In the genomic region with DNA sequence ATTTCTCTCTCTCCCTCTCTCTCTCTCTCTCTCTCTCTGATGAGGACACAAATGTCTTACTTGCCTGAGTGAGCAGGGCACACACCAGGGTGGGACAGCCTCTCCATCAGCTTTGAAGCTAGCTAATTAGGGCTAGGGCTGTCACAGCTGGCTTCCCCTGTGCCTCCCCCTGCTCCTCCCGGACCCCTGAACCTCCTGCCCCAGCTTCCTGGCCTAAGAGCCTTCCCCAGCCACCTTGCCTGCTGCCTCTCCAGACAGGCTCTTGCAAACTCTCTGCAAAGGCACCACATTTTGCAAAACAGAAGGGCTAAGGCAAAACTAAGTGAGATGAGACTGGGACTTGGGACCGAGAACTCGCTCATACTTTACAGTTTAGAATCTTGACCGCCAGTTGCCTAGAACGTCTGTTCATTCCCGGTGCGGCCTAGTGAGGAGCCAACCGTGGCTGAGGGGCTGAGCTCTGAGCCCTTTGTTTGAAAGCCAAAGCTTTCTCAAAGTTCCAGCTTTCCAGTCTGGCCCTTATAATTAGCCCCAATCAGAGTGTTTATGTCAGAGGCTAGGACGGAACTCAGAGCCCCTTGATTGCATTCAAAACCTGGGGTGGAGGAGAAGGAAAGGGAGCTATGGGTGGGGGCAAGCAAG, we compare ENCODE assay signal across 13 mouse cellular contexts. TPM values are rescaled to one million over a fixed set of nuclear protein-coding genes. Genes with fewer than 3 reads are reported as not detected.
DNase-seq lines count a peak whose midpoint lies in the region; ATAC-seq lines count a peak whose summit lies in the region.
"Had no signal": no experiment of that assay in that cellular context is flagged by ENCODE, and none has a peak within 500 bp of the region (broad histone marks: within the 10 kb centered on the region; RNA-seq: fewer than 3 reads in every experiment).

No protein-coding gene starts in this region.

- H3K36me3 ChIP-seq in kidney, embryonic 15.5 days, result no peaks in the 10 kb centered on the region
- no peaks in the 10 kb centered on the region for H3K36me3 ChIP-seq in embryonic facial prominence, embryonic 15.5 days
- H3K36me3 ChIP-seq in limb, embryonic 13.5 days, result peaks cover 5% of the 10 kb centered on the region
- H3K36me3 ChIP-seq: G1E had no signal

- peak overlapping the region; percentile 28 for H3K4me2 ChIP-seq in kidney, embryonic 15.5 days
- 0 out of 2 replicates have a peak overlapping the region, but pooled peaks have one; percentile 8 for H3K4me2 ChIP-seq in embryonic facial prominence, embryonic 15.5 days (replicated peaks)
- peak overlapping the region; percentile 83 for H3K4me2 ChIP-seq in limb, embryonic 13.5 days (replicated peaks)

- H3K9ac ChIP-seq in kidney, embryonic 15.5 days, result peak overlapping the region; percentile 21; the same call in 1 of the 2 replicates
- H3K9ac ChIP-seq in embryonic facial prominence, embryonic 15.5 days, result no peak overlapping the region
- peak overlapping the region; percentile 66 for H3K9ac ChIP-seq in limb, embryonic 13.5 days

- H3K27me3 ChIP-seq in kidney, embryonic 15.5 days, result peaks cover 7% of the 10 kb centered on the region
- no peaks in the 10 kb centered on the region for H3K27me3 ChIP-seq in embryonic facial prominence, embryonic 15.5 days
- no peaks in the 10 kb centered on the region for H3K27me3 ChIP-seq in limb, embryonic 13.5 days

- WGBS in kidney, embryonic 15.5 days, result 16% methylated on average over 9 of the region's 9 CpGs
- WGBS in embryonic facial prominence, embryonic 15.5 days, result 16% methylated on average over 9 of the region's 9 CpGs
- WGBS in limb, embryonic 13.5 days, result 11% methylated on average over 9 of the region's 9 CpGs

- no peak overlapping the region for H3K4me3 ChIP-seq in kidney, embryonic 15.5 days (replicated peaks)
- H3K4me3 ChIP-seq in embryonic facial prominence, embryonic 15.5 days (replicated peaks), result no peak overlapping the region
- peak overlapping the region; percentile 7; the same call in 1 of the 2 replicates for H3K4me3 ChIP-seq in limb, embryonic 13.5 days
- H3K4me3 ChIP-seq: layer of hippocampus, adult 2 months had no signal

- H3K9me3 ChIP-seq in kidney, embryonic 15.5 days (replicated peaks), result no peaks in the 10 kb centered on the region
- H3K9me3 ChIP-seq in embryonic facial prominence, embryonic 15.5 days (replicated peaks), result no peaks in the 10 kb centered on the region
- no peaks in the 10 kb centered on the region for H3K9me3 ChIP-seq in limb, embryonic 13.5 days

- peak; percentile 77 for ATAC-seq in kidney, embryonic 15.5 days (replicated peaks; ENCODE audit: low FRiP score)
- 0 out of 2 replicates have a peak, but pooled peaks have one; percentile 48 for ATAC-seq in embryonic facial prominence, embryonic 15.5 days (ENCODE audit: insufficient number of reproducible peaks, low FRiP score, low TSS enrichment, low read depth)
- ATAC-seq in limb, embryonic 13.5 days (ENCODE audit: low FRiP score, low read depth), result no peak
- ATAC-seq in activated CD4-positive, CD25-positive, alpha-beta regulatory T cell, adult 4 months, result no peak

- no peak for DNase-seq in kidney, postnatal 14 days
- peak; percentile 63 for DNase-seq in embryo, embryonic 9.5 days (ENCODE audit: extremely low spot score)
- DNase-seq in frontal cortex, postnatal 10 days (ENCODE audit: low spot score in 2 of 2), result no peak
- DNase-seq in layer of hippocampus, adult 9-10 months (ENCODE audit: low spot score), result no peak
- DNase-seq: adrenal gland, postnatal 36 days; gastrocnemius, postnatal 10 days; lung, adult 2 months had no signal

- H3K4me1 ChIP-seq in kidney, embryonic 15.5 days, result peaks cover 61% of the 10 kb centered on the region
- peaks cover 39% of the 10 kb centered on the region for H3K4me1 ChIP-seq in embryonic facial prominence, embryonic 15.5 days
- peaks cover 44% of the 10 kb centered on the region for H3K4me1 ChIP-seq in limb, embryonic 13.5 days

- peak overlapping the region; percentile 99 for H3K27ac ChIP-seq in kidney, embryonic 15.5 days
- peak overlapping the region; percentile 99 for H3K27ac ChIP-seq in embryonic facial prominence, embryonic 15.5 days (replicated peaks)
- peak overlapping the region; percentile 100 for H3K27ac ChIP-seq in limb, embryonic 13.5 days
- H3K27ac ChIP-seq: layer of hippocampus, adult 2 months had no signal

RNA-seq across cellular contexts. Expression of gene Fzd2, which starts 6.6 kb away (rescaled TPM):
- 28.5 and 34.0 TPM in 2 replicates for polyA plus RNA-seq in kidney, embryonic 15.5 days (2015; fragmentation: Nextera tagmentation; extraction: Ambion mirVana)
- polyA plus RNA-seq in embryonic facial prominence, embryonic 15.5 days (2015; fragmentation: Nextera tagmentation; extraction: Ambion mirVana), result 45.8 and 47.6 TPM in 2 replicates
- polyA plus RNA-seq in limb, embryonic 13.5 days (2015; fragmentation: Nextera tagmentation; extraction: Ambion mirVana), result 67.7 and 71.6 TPM in 2 replicates
- polyA plus RNA-seq in activated CD4-positive, CD25-positive, alpha-beta regulatory T cell, adult 4 months (2017; shearing (Covaris generic)), result not detected
- polyA plus RNA-seq: G1E had no signal

RNA-seq across cellular contexts. Expression of gene Gm11627, which starts 31.5 kb away (rescaled TPM):
- polyA plus RNA-seq in kidney, embryonic 15.5 days (2015; fragmentation: Nextera tagmentation; extraction: Ambion mirVana), result 8.5 and 8.7 TPM in 2 replicates
- 11.1 and 12.0 TPM in 2 replicates for polyA plus RNA-seq in embryonic facial prominence, embryonic 15.5 days (2015; fragmentation: Nextera tagmentation; extraction: Ambion mirVana)
- 7.7 and 9.1 TPM in 2 replicates for polyA plus RNA-seq in limb, embryonic 13.5 days (2015; fragmentation: Nextera tagmentation; extraction: Ambion mirVana)
- not detected for polyA plus RNA-seq in activated CD4-positive, CD25-positive, alpha-beta regulatory T cell, adult 4 months (2017; shearing (Covaris generic))
- polyA plus RNA-seq: G1E had no signal

RNA-seq across cellular contexts. Expression of gene Meioc, which starts 52.7 kb away (rescaled TPM):
- polyA plus RNA-seq in kidney, embryonic 15.5 days (2015; fragmentation: Nextera tagmentation; extraction: Ambion mirVana), result 0.49 and 0.50 TPM in 2 replicates
- 0.58 and 0.80 TPM in 2 replicates for polyA plus RNA-seq in embryonic facial prominence, embryonic 15.5 days (2015; fragmentation: Nextera tagmentation; extraction: Ambion mirVana)
- polyA plus RNA-seq in limb, embryonic 13.5 days (2015; fragmentation: Nextera tagmentation; extraction: Ambion mirVana), result 0.97 and 1.1 TPM in 2 replicates
- not detected for polyA plus RNA-seq in activated CD4-positive, CD25-positive, alpha-beta regulatory T cell, adult 4 months (2017; shearing (Covaris generic))
- polyA plus RNA-seq: G1E; lung, adult 2 months had no signal

RNA-seq across cellular contexts. Expression of gene Gpatch8, which starts 54.6 kb away (rescaled TPM):
- polyA plus RNA-seq in kidney, embryonic 15.5 days (2015; fragmentation: Nextera tagmentation; extraction: Ambion mirVana), result 57.4 and 62.1 TPM in 2 replicates
- polyA plus RNA-seq in embryonic facial prominence, embryonic 15.5 days (2015; fragmentation: Nextera tagmentation; extraction: Ambion mirVana), result 56.2 and 59.1 TPM in 2 replicates
- polyA plus RNA-seq in limb, embryonic 13.5 days (2015; fragmentation: Nextera tagmentation; extraction: Ambion mirVana), result 80.0 and 81.0 TPM in 2 replicates
- 10 to 100 TPM; 54.2 to 55.9 TPM for polyA plus RNA-seq in activated CD4-positive, CD25-positive, alpha-beta regulatory T cell, adult 4 months (2017; shearing (Covaris generic))

Comparison
In these comparisons a context has a peak if more than half of its experiments do, and no peak if none do; other contexts are left out.
1. ATAC-seq: peak in kidney, embryonic 15.5 days (single experiment) and embryonic facial prominence, embryonic 15.5 days (single experiment); none in limb, embryonic 13.5 days (single experiment) and activated CD4-positive, CD25-positive, alpha-beta regulatory T cell, adult 4 months (single experiment).
2. H3K4me2 ChIP-seq: peak in every context shown above with its lines; median percentile 83 in limb, embryonic 13.5 days; 28 in kidney, embryonic 15.5 days; 8 in embryonic facial prominence, embryonic 15.5 days.
3. RNA of gene Fzd2, which starts 6.6 kb away (polyA plus RNA-seq): 67.7 to 71.6 TPM in limb, embryonic 13.5 days, 45.8 to 47.6 TPM in embryonic facial prominence, embryonic 15.5 days and 28.5 to 34.0 TPM in kidney, embryonic 15.5 days; not detected in activated CD4-positive, CD25-positive, alpha-beta regulatory T cell, adult 4 months; every median in the first group is over 10 times any median in the second.
4. Peak in every context shown above with its lines, with median percentiles within 50 percentile points of each other: H3K27ac ChIP-seq.